Mouse (Mus musculus): ENCODE measurements around the gene Timm8a1. TPM values are rescaled to one million over a fixed set of nuclear protein-coding genes. Genes with fewer than 3 reads are reported as not detected.
A peak's percentile ranks its signal among the peaks of the same experiment; 100 is the strongest.

Gene Timm8a1
- total RNA-seq, 2 experiments from 2014 or later: 15.2 to 29.4 TPM

GRCm38 (mm10) chrX:134539795-134540194 is 1.9 kb downstream of the Timm8a1 start:
- peak; percentile 64 for ATAC-seq (replicated peaks; ENCODE audit: low FRiP score, poor library complexity, severe bottlenecking)

- ATAC-seq (replicated peaks; ENCODE audit: low FRiP score, poor library complexity, severe bottlenecking): no peak
Observed at GRCm38 (mm10) chrX:134533346-134533745, 8.3 kb downstream of the Timm8a1 start.

DNA sequence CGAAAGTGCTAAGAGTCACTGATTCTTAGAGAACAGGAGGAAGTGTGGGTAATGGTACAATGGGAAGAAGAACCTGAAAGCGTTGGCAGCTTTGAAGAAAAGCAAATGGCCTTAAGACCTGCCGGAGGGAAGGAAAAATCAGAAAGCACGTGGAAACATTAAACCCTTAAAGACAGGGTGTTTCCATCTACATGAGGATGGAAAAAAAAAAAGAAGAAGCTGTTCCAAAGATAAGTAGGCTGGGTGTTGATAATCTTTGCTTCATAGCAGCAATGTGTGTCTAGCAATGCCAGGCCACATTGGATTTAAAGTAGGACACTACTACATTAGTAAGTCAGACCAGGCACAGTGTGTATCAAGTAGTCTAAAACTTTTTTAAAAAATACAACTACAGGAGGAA is 16.4 kb downstream of the Timm8a1 start:
- no peak for ATAC-seq (replicated peaks; ENCODE audit: low FRiP score, poor library complexity, severe bottlenecking)

GRCm38 (mm10) chrX:134523772-134524171 is 17.9 kb downstream of the Timm8a1 start:
- ATAC-seq (replicated peaks; ENCODE audit: low FRiP score, poor library complexity, severe bottlenecking): no peak

- ATAC-seq (replicated peaks; ENCODE audit: low FRiP score, poor library complexity, severe bottlenecking): no peak
Observed at GRCm38 (mm10) chrX:134509473-134509872, 32.2 kb downstream of the Timm8a1 start.

DNA sequence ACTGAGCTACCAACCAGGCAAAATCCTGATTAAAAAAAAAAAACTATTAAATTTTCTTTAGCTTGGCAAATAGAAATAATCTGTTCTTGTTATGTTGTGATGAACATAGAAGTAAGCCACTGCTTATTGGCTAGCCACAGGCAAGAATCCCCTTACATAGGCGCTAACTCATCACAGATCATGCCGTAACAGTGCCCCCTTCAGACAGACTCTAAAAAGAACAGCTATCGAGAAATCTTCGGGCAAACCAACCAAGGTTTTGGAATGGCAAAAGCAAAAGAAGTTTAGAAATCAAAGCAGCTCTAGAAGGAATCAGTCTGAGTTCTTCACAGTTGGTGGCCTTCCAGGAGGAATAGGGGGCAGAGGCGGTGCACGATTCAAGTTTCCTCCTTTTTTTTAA is 33.7 kb downstream of the Timm8a1 start:
- ATAC-seq (replicated peaks; ENCODE audit: low FRiP score, poor library complexity, severe bottlenecking): no peak

DNA sequence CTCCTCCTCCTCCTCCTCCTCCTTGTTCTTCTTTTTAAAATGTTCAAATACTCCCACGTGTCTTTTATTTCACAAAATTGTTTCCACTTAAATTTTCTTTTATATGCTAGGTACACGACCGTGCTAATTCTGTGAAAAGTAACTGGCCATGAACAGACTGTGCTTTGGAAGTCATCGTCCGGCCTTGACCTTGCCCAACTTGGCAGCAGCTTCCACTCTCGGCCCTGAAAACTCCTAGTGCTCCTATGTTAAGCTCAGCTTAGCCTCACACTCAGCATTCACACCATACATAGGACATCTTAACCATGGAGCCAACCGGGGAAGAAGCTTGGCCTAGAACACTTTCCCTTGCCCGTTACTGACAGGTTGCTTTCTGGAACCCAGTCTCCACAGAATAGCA is 41.0 kb downstream of the Timm8a1 start:
- ATAC-seq (replicated peaks; ENCODE audit: low FRiP score, poor library complexity, severe bottlenecking): no peak

Other genes with a start within 250 kb of the Timm8a1 start
- gene Tmem35a, start 246.6 kb downstream of the Timm8a1 start, total RNA-seq (2015; ENCODE audit: low replicate concordance): not detected in 2 replicates
- gene Tmem35a, start 246.6 kb downstream of the Timm8a1 start, total RNA-seq (2017; ENCODE audit: low replicate concordance): not detected in 2 replicates
- 15.6 and 15.9 TPM in 2 replicates for gene Cenpi, start 233.8 kb downstream of the Timm8a1 start, total RNA-seq (2015; ENCODE audit: low replicate concordance)
- 12.8 and 15.8 TPM in 2 replicates for gene Cenpi, start 233.8 kb downstream of the Timm8a1 start, total RNA-seq (2017; ENCODE audit: low replicate concordance)
- gene Drp2, start 137.3 kb downstream of the Timm8a1 start, total RNA-seq (2015; ENCODE audit: low replicate concordance): 0.21 TPM in 1 of 2 replicates, not detected in the other
- gene Drp2, start 137.3 kb downstream of the Timm8a1 start, total RNA-seq (2017; ENCODE audit: low replicate concordance): 0.60 and 0.98 TPM in 2 replicates
- gene Taf7l, start 65.4 kb downstream of the Timm8a1 start, total RNA-seq (2015; ENCODE audit: low replicate concordance): not detected in 2 replicates
- not detected in 2 replicates for gene Taf7l, start 65.4 kb downstream of the Timm8a1 start, total RNA-seq (2017; ENCODE audit: low replicate concordance)
- 11.9 and 14.2 TPM in 2 replicates for gene Btk, start 41.7 kb upstream of the Timm8a1 start, total RNA-seq (2015; ENCODE audit: low replicate concordance)
- gene Btk, start 41.7 kb upstream of the Timm8a1 start, total RNA-seq (2017; ENCODE audit: low replicate concordance): 4.6 and 16.4 TPM in 2 replicates
- gene Rpl36a, start 43.8 kb upstream of the Timm8a1 start, total RNA-seq (2015; ENCODE audit: low replicate concordance): 266 and 403 TPM in 2 replicates
- 548 and 594 TPM in 2 replicates for gene Rpl36a, start 43.8 kb upstream of the Timm8a1 start, total RNA-seq (2017; ENCODE audit: low replicate concordance)
- gene Gla, start 59.3 kb upstream of the Timm8a1 start, total RNA-seq (2015; ENCODE audit: low replicate concordance): 2.1 and 3.3 TPM in 2 replicates
- gene Gla, start 59.3 kb upstream of the Timm8a1 start, total RNA-seq (2017; ENCODE audit: low replicate concordance): 2.2 and 4.0 TPM in 2 replicates
- gene Hnrnph2, start 59.3 kb upstream of the Timm8a1 start, total RNA-seq (2015; ENCODE audit: low replicate concordance): 36.5 and 47.0 TPM in 2 replicates
- gene Hnrnph2, start 59.3 kb upstream of the Timm8a1 start, total RNA-seq (2017; ENCODE audit: low replicate concordance): 76.8 and 92.0 TPM in 2 replicates
- gene Armcx4, start 144.7 kb upstream of the Timm8a1 start, total RNA-seq (2015; ENCODE audit: low replicate concordance): under 0.01 and 0.84 TPM in 2 replicates
- under 0.01 and 0.14 TPM in 2 replicates for gene Armcx4, start 144.7 kb upstream of the Timm8a1 start, total RNA-seq (2017; ENCODE audit: low replicate concordance)
- 0.84 and 5.0 TPM in 2 replicates for gene Armcx1, start 176.1 kb upstream of the Timm8a1 start, total RNA-seq (2015; ENCODE audit: low replicate concordance)
- 0.42 and 2.5 TPM in 2 replicates for gene Armcx1, start 176.1 kb upstream of the Timm8a1 start, total RNA-seq (2017; ENCODE audit: low replicate concordance)
- gene Armcx6, start 209.6 kb upstream of the Timm8a1 start, total RNA-seq (2015; ENCODE audit: low replicate concordance): 0.63 and 2.9 TPM in 2 replicates
- 0.09 and 0.70 TPM in 2 replicates for gene Armcx6, start 209.6 kb upstream of the Timm8a1 start, total RNA-seq (2017; ENCODE audit: low replicate concordance)
- 3.8 and 5.0 TPM in 2 replicates for gene Armcx3, start 214.7 kb upstream of the Timm8a1 start, total RNA-seq (2015; ENCODE audit: low replicate concordance)
- gene Armcx3, start 214.7 kb upstream of the Timm8a1 start, total RNA-seq (2017; ENCODE audit: low replicate concordance): 2.0 and 3.5 TPM in 2 replicates